Mouse (Mus musculus) C2C12 (cell line): ENCODE data around the gene Il1r1.

Experiments
- CEBPB ChIP-seq: IDR thresholded peaks from one replicate; pipeline ENCODE4 v1.6.1; 2011; ENCODE audit warnings: low read depth, mild to moderate bottlenecking, control low read depth, moderate library complexity
- CTCF ChIP-seq: IDR thresholded peaks from one replicate; pipeline ENCODE4 v1.5.1; 2011; ENCODE audit not compliant: control insufficient read depth, insufficient read depth, insufficient read length

DNA sequence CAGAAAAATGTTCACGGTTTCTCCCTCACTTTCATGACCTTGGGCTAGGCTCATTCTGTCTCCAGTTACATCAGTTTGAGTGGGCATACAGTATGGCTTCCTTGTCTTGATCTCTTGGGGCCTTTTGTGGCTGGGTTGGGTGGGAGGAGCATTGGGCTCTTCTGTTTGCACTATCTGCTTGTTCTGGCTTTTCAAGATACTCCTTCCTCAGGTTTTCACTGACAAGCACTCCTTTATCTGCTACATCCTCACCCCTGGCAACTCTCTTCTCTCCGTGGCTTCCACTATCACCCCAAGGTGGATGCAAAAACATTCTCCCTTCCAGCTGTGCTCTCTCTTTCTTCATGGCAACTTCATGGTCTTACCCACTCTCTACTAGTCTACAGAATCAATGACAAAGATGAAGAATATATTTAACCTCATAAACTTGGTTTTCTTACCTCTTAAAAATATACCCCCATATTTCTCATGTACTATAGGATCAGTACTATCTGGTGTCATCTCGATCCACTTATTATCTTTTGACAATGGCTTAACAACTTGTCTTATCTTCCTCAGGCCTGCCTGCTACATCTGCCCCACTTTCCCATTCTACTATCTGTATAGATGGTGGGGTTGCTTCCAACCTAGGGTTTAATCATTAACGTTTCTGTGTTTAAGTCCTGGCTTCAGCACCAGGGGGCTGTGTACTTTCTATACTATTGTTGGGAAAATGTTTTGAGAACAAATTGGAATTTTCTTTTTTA lies 127.5 kb downstream of the Il1r1 start:
- TF ChIP-seq CTCF = no peak
- no peak for TF ChIP-seq CEBPB
